Mouse (Mus musculus): ENCODE data around the gene Zfp467. TPM values are rescaled to one million over a fixed set of nuclear protein-coding genes. Genes with fewer than 3 reads are reported as not detected.

Gene Zfp467
- polyA plus RNA-seq, 1 experiment, result 25.4 TPM

GRCm38 (mm10) chr6:48397336-48397735 is 48.3 kb downstream of the Zfp467 start:
- peaks cover 7% of the 10 kb centered on the region for H3K4me1 ChIP-seq (ENCODE audit: control insufficient read depth, insufficient read depth, low read length)
- TF ChIP-seq CTCF (IDR thresholded peaks at IDR 0.05; ENCODE audit: extremely low read depth, insufficient read depth, low read length), result peak; percentile 28; the same call in 1 of the 2 replicates
- TF ChIP-seq POLR2A (IDR thresholded peaks at IDR 0.05; ENCODE audit: extremely low read depth, insufficient read depth, low read length), result no peak
- H3K4me3 ChIP-seq (ENCODE audit: insufficient read depth, low read length), result no peak overlapping the region
- H3K27ac ChIP-seq (ENCODE audit: insufficient read depth, low read length), result no peak overlapping the region

GRCm38 (mm10) chr6:48396686-48397085 is 48.9 kb downstream of the Zfp467 start:
- TF ChIP-seq CTCF (IDR thresholded peaks at IDR 0.05; ENCODE audit: extremely low read depth, insufficient read depth, low read length) (no peak), POLR2A (IDR thresholded peaks at IDR 0.05; ENCODE audit: extremely low read depth, insufficient read depth, low read length) (no peak)
- Histone ChIP-seq H3K4me3 (ENCODE audit: insufficient read depth, low read length) (peak overlapping the region; percentile 76; the same call in 1 of the 2 replicates), H3K4me1 (ENCODE audit: control insufficient read depth, insufficient read depth, low read length) (peaks cover 7% of the 10 kb centered on the region), H3K27ac (ENCODE audit: insufficient read depth, low read length) (no peak overlapping the region)

- Histone ChIP-seq H3K4me1 (ENCODE audit: control insufficient read depth, insufficient read depth, low read length) (peaks cover 7% of the 10 kb centered on the region), H3K4me3 (ENCODE audit: insufficient read depth, low read length) (peak overlapping the region; percentile 76), H3K27ac (ENCODE audit: insufficient read depth, low read length) (peak overlapping the region; percentile 88)
- peak; percentile 32; the same call in 1 of the 2 replicates for TF ChIP-seq POLR2A (IDR thresholded peaks at IDR 0.05; ENCODE audit: extremely low read depth, insufficient read depth, low read length)
- TF ChIP-seq CTCF (IDR thresholded peaks at IDR 0.05; ENCODE audit: extremely low read depth, insufficient read depth, low read length), result no peak
These were observed 49.5 kb downstream of the Zfp467 start for GRCm38 (mm10) chr6:48396008-48396595.

GRCm38 (mm10) chr6:48395105-48396007 is 50.3 kb downstream of the Zfp467 start, which contains the start of gene Krba1:
Gene Krba1, plus strand, starts transcription at chr6:48395586.
- H3K4me3 ChIP-seq (ENCODE audit: insufficient read depth, low read length), result peak within 1 kb of the TSS; percentile 76
- H3K4me1 ChIP-seq (ENCODE audit: control insufficient read depth, insufficient read depth, low read length), result peaks cover 7% of the 10 kb centered on the region; the same call in 1 of the 2 replicates
- TF ChIP-seq POLR2A (IDR thresholded peaks at IDR 0.05; ENCODE audit: extremely low read depth, insufficient read depth, low read length), result peak; percentile 66
- TF ChIP-seq CTCF (IDR thresholded peaks at IDR 0.05; ENCODE audit: extremely low read depth, insufficient read depth, low read length), result no peak
- peak within 1 kb of the TSS; percentile 88 for H3K27ac ChIP-seq (ENCODE audit: insufficient read depth, low read length)

GRCm38 (mm10) chr6:48393811-48394210 is 51.8 kb downstream of the Zfp467 start:
- Histone ChIP-seq H3K27ac (ENCODE audit: insufficient read depth, low read length) (no peak overlapping the region), H3K4me1 (ENCODE audit: control insufficient read depth, insufficient read depth, low read length) (peaks cover 7% of the 10 kb centered on the region; the same call in 1 of the 2 replicates), H3K4me3 (ENCODE audit: insufficient read depth, low read length) (no peak overlapping the region)
- TF ChIP-seq POLR2A (IDR thresholded peaks at IDR 0.05; ENCODE audit: extremely low read depth, insufficient read depth, low read length) (no peak), CTCF (IDR thresholded peaks at IDR 0.05; ENCODE audit: extremely low read depth, insufficient read depth, low read length) (no peak)

- Histone ChIP-seq H3K27ac (ENCODE audit: insufficient read depth, low read length) (no peak overlapping the region), H3K4me3 (ENCODE audit: insufficient read depth, low read length) (no peak overlapping the region), H3K4me1 (ENCODE audit: control insufficient read depth, insufficient read depth, low read length) (no peaks in the 10 kb centered on the region)
- TF ChIP-seq POLR2A (IDR thresholded peaks at IDR 0.05; ENCODE audit: extremely low read depth, insufficient read depth, low read length), result no peak
- TF ChIP-seq CTCF (IDR thresholded peaks at IDR 0.05; ENCODE audit: extremely low read depth, insufficient read depth, low read length), result no peak
These were observed 57.4 kb downstream of the Zfp467 start for GRCm38 (mm10) chr6:48388221-48388620.

Other genes with a start within 250 kb of the Zfp467 start
- gene Krba1, start 50.2 kb downstream of the Zfp467 start, polyA plus RNA-seq (2012; rRNA removed), result 44.5 and 44.9 TPM in 2 replicates
- 3.2 and 4.1 TPM in 2 replicates for gene Sspo, start 2.4 kb upstream of the Zfp467 start, polyA plus RNA-seq (2012; rRNA removed)
- 508 and 534 TPM in 2 replicates for gene Atp6v0e2, start 91.8 kb upstream of the Zfp467 start, polyA plus RNA-seq (2012; rRNA removed)
- 22.7 and 25.2 TPM in 2 replicates for gene Lrrc61, start 109.0 kb upstream of the Zfp467 start, polyA plus RNA-seq (2012; rRNA removed)
- gene Rarres2, start 127.0 kb upstream of the Zfp467 start, polyA plus RNA-seq (2012; rRNA removed), result 17.2 and 23.2 TPM in 2 replicates
- gene Gm45021, start 143.8 kb upstream of the Zfp467 start, polyA plus RNA-seq (2012; rRNA removed), result 1.1 TPM in 1 of 2 replicates, not detected in the other
- 81.8 and 96.1 TPM in 2 replicates for gene Repin1, start 148.1 kb upstream of the Zfp467 start, polyA plus RNA-seq (2012; rRNA removed)
- gene Gm44965, start 148.1 kb upstream of the Zfp467 start, polyA plus RNA-seq (2012; rRNA removed), result 0.56 TPM in 1 of 2 replicates, not detected in the other
- 6.8 and 6.9 TPM in 2 replicates for gene Zfp775, start 156.2 kb upstream of the Zfp467 start, polyA plus RNA-seq (2012; rRNA removed)
- 28.3 and 28.4 TPM in 2 replicates for gene AI854703, start 180.9 kb upstream of the Zfp467 start, polyA plus RNA-seq (2012; rRNA removed)
- gene Gimap8, start 201.4 kb upstream of the Zfp467 start, polyA plus RNA-seq (2012; rRNA removed), result 1.2 and 1.9 TPM in 2 replicates
- 0.65 and 0.66 TPM in 2 replicates for gene Gimap9, start 230.3 kb upstream of the Zfp467 start, polyA plus RNA-seq (2012; rRNA removed)
- 0.31 and 0.51 TPM in 2 replicates for gene Gimap4, start 238.7 kb upstream of the Zfp467 start, polyA plus RNA-seq (2012; rRNA removed)

All from cortical plate, adult 2 months (tissue).